Mouse (Mus musculus): Measurements from ENCODE around the gene Snx18. TPM values are rescaled to one million over a fixed set of nuclear protein-coding genes. Genes with fewer than 3 reads are reported as not detected.

Snx18 gene
- total RNA-seq, 2 experiments from 2014 or later = 20.1 to 25.7 TPM

DNA sequence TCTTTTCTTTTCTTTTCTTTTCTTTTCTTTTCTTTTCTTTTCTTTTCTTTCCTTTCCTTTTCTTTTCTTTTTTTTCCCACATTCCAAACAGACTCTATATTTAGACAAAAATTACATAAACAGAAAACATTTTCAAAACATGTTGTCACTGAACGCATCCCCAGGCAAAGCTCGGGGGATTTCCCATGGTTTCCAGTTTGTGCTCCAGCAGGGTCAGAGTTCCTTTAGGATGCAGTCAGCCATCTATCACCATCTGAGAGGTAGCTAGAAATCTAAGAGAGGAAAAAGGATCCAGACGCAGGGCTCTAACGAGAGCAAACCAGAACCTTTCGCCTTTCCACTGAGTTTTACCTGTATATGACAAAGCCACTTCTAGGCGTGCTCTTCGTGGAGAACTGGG lies 52.0 kb downstream of the Snx18 start:
- DNase-seq = no peak

DNA sequence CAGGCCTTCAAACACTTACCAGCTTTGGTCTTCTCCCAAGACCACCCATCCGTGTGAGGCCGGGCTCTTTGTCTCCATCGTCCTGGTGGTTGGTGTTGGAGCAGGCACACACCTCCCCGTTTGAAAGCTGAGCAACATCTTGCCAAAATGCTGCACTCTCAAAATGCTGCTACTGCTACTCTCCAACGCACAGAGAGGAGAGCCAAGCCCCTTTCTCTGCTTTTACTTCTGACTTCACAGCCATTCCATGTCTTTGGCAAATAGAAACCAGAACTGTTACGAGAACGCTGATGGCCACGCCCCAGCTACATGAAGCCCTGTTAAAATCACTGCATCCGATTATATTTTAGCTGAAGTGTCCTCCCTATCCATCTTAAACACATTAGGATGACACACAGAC lies 58.7 kb downstream of the Snx18 start:
- no peak for DNase-seq

DNA sequence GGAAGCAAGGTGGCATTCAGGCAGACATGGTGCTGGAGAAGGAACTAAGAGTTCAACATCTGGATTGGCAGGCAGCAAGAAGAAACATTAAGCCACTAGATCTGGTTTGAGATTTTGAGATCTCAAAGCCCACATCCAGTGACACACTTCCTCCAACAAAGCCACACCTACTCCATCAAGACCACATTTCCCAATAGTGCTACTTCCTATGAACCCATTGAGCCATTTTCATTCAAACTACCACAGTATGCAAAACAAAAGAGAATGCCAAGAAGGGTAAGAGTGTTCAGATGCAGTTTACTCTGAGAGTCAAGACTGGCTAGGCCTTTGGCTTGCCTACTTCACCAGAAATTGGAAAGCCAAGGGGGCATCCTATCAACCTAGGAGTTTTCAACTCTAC lies 61.8 kb downstream of the Snx18 start:
- no peak for DNase-seq

DNA sequence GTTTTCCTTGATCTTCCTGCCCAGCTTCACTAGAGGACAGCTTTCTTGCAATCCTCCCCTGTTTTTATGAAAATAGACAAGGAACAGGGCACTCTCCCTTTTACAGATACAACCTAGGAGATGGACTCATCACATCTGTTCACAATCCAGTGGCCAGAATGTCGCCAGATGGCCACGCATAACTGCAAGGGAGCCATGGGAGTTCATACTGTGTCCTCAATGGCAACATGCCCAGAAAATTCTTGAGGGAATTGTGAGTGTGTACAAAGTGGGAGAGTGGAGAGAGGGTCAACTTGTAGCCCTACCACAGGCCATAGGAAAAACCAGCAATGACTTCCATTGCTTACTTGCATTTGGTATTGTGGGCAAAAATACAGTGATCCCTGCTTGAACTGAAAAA lies 63.1 kb downstream of the Snx18 start:
- DNase-seq = peak; percentile 37

DNA sequence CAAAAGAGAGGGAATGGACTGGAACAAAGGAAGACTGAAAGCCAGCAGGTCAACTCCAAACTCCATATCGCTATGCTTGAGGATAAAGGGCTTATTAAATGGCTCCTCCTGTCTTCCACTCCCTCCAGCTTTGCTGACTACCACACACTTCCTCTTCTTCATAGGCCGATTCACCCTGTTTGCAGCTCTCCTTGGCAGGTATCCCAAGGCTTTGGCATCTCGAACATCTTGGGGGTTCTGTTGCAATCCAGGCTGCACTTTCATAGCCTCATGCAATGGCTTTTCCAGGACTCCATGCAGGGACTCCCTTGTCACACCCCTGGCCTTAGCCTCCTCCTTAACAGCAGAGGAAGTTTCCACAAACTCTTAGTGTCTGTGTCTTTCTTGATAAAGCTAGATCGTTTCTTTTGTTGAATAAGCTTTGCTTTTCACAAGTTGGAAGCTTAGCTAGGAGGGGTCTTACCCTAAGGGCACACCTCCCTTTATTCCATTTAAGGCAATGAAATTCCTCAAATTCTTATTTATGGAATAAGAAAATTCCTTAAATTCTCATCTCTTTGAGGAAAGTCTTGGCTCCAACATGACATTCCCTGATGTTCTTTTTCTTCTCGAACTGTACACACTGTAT lies 64.6 kb downstream of the Snx18 start:
- DNase-seq = no peak

DNA sequence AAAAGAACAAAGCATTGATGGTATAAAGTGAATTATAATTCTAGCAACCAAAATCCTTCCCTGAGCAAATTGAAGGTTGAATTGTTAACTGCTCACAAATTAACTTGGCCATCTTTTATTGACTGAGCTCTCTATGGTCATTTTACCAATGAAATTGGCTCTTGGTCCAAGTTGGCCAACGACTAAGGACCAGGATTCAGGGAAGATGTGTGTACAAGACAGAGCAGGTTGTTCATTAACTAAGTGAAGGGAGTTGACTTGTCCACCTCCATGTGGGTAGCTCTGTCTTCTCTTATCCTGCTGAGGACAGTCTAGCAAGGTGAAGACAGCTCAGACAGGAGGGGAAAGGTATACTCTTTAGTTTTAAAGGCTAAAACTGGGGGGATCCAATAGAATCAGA lies 66.0 kb downstream of the Snx18 start:
- DNase-seq = no peak

DNA sequence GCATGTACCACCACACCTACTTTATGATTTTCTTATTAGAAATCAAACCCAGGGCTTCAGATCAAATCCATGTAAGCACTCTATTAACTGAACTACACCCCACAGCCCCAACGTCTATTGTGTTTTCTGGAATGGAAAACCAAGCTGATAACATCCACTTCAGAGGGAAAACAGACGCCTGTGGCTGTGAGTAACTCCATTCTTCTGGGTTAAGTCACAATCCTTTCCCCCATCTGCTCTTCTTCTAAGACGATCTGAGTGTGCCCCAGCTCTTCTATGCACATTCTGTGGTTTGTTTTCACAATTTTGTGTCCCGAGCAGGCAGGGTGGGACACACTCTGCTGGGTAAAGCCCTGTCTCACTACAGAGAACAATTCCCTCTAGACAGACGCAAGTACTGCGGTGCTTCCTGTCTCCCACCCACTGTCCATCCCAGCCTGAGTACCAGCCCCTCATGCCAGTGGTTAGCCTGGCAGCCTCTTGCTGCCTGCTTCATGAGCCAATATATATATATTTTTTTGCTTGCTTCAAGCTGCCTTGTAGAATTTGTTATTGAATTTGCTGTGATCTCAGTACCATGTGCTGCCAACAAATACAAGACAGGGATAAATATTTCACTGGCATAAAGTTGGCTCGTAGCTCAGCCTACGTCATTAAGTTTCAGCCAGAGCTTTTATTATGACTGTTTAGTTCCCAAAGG lies 67.3 kb downstream of the Snx18 start:
- DNase-seq = no peak

DNA sequence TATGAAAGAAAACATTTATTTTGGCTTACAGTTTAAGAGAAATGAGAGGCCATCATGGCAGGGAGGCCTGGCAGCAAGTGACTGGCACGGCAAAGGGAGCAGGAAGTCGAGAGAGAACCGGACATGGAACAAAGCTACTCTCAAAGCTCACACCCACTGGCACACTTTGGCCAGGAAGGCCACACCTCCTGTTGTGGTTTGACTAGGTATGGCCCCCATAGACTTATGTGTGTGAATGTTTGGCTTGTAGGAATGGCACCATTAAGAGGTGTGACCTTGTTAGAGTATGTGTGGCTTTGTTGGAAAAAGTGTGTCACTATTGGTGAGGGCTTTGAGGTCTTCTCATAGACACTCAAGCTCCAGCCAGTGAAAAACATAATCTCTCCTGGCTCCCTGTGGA lies 69.3 kb downstream of the Snx18 start:
- DNase-seq = no peak

DNA sequence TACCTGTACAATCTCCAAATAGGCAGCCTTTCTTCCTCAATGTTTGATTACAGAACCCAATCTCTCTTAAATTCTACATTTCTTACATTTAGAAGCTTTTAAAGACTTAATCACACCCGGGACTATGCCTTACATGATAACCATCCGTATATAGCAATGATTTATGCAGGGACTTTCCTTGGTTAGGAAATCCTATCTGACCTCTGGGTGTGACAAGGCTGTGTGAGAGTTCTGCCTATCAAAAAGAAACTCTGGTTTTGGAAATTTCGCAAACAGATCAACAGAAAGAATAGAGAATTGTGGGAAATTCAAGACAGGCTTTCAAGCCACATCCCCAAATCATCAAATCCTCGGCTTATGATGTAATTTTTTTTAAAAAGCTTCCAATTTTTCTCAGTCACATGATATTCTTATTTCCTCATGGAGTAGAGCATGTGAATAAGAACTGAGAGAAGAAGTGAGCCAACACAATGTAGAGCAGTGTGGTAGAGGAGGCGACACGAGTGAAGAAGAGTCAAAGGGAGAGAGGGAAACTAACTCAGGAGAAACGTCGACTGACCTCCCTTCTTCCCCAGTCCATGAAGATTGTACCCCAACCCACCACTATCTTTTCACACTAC lies 70.4 kb downstream of the Snx18 start:
- no peak for DNase-seq

DNA sequence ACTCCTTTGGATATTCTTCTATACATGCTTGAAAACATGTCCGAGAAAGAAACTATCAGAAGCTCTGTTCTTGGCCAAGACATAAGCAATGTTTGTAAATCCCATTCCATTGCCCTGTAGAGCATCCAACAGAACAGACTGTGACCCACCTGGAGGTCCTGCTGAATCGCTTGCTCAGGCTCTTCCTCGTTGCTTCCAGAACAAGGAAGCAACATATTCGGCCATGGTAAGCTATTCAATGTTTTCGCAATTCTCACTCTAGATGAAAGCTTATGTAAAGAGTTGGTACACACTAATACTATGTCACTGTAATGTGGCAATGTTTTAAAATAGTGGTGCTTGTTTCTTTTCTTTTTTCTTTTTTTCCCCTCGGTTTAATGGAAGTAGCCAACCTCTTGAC lies 76.0 kb downstream of the Snx18 start:
- no peak for DNase-seq

Other genes starting within 250 kb of the Snx18 start
- gene Hspb3, start 45.1 kb upstream of the Snx18 start, total RNA-seq (2021) = 10 to 100 TPM; 79.1 to 87.3 TPM
- 1 to 10 TPM; 8.7 to 8.8 TPM for gene Arl15, start 175.9 kb upstream of the Snx18 start, total RNA-seq (2021)

Data from gastrocnemius, postnatal 10 days (tissue).